Mouse (Mus musculus): ENCODE results near the gene Ribc1.

The Ribc1 gene

DNA sequence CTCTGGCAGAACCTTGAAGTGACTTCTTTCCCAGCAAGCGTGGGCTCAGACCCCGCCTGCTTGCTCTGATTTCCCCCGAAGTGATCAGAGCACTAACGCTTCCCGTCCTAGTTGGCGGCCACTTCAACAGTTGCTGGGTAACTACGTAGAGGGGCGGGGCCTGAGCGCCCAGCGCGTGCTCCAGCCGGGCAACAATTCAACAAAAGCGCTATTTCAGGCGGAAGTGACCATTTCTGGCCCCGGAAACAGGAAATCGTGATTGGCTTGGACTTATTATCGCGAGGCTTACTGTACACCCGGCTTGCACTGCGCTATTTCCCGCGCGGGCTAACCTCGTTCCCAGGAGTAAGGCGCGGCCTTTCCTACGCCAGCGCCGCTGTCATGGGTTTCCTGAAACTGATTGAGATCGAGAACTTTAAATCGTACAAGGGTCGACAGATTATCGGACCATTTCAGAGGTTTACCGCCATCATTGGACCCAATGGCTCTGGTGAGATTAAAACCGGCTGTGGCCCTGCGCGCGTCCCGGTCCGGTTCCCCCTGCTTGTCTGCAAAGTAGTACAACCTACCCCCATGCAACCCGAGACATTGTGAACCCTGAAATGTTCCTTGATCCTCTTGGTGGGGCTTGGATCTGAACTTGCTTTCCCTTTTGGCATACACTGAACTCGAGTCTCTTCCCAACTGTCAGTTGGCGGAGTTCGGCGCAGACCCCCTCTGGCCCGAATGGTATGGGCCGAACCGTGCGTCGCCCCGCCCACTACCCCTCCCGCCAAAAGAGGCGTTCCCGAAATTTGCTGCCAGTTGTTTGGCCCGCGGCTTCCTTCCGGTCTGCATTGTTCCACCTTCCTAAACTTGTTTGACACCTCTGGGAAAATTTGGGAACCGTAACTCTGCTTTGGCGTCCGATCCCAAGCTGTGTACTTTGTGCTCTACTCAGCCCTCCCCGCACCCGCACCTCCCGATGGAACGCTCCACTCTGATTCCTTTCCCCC, at the start of gene Ribc1, which contains the start of gene Smc1a:
Gene Ribc1 (minus strand): TSS at position 145 of the 995 bp plus-strand sequence.
Gene Smc1a (plus strand): TSS at position 278 of the 995 bp plus-strand sequence.
- DNase-seq (ENCODE audit: extremely low read depth, low read depth, low spot score), result no peak

DNA sequence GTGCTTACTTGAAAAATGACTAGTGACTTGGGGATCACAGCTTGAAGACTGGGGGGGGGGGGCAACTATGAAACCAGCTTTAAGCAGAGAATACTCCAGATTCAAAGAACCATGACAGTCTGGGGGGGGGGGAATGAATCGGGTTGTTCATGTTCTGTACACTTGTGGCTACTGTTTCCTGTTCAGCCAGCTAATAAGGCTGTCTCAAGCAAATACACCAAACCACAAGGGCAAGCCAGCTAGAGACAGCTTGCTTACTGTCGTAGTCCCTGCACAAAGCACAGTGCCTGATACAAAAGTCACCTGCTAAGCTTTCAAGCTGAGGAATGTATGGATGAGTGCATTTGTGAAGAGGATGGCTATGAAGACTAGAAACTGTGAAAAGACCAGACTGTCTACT, 49.6 kb upstream of the Ribc1 start:
- no peak for DNase-seq (ENCODE audit: extremely low read depth, low read depth, low spot score)

DNA sequence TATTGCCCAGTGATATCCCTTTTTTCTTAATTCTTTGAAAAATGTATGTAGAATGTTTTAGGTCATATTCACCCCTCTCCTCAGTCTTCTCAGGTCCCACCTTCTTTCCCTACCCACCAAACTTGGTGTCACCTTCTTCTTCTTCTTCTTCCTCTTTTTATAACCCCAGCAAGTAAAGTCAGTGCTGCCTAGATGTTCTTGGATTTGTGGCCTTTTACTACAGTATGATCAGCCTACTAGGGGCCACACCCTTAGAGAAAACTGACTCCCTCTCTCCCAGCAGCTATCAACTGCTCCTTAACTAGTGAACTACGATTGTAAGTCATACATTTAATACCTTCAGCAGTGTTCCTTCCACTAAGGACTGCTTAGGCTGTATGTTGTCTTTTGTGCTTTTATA, 38.0 kb upstream of the Ribc1 start:
- DNase-seq (ENCODE audit: extremely low read depth, low read depth, low spot score), result no peak

DNA sequence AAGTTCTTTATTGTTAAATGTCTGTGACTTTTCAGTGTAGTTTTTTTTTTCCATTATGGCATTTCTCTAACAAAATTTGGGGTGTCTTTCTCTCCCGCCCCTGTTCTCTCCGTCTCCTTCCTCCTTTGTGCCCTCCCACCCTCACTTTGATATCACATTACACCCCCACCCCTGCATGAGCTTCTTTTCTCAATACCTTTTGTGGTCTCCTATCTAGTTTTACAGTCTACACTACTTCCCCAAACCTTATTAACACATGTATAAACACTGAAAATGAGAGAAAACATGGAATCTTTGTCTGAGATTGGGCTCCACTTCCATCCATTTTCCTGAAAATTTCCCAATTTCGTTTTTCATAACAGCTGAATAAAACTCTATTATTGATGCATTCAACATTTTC, 36.5 kb upstream of the Ribc1 start:
- no peak for DNase-seq (ENCODE audit: extremely low read depth, low read depth, low spot score)

DNA sequence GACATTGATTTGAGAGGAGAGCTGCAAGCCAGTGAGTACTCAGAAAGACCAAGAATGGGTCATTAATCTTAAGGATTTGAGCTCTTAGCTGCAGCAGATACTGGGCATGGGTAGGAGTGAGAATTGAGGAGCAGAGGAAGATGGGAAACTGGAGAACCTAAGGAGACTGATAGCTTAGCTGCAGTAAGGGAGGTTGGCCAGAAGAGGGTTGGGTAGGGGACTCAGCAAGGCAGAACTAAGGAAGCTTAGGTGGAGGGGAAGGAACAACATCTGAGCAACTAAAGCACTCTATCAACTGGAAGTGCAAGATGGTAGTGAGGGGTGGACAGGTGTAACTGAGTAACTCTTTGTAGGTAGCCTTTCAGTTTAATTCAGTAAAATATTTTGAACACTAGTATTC, 31.1 kb upstream of the Ribc1 start:
- DNase-seq (ENCODE audit: extremely low read depth, low read depth, low spot score), result no peak

DNA sequence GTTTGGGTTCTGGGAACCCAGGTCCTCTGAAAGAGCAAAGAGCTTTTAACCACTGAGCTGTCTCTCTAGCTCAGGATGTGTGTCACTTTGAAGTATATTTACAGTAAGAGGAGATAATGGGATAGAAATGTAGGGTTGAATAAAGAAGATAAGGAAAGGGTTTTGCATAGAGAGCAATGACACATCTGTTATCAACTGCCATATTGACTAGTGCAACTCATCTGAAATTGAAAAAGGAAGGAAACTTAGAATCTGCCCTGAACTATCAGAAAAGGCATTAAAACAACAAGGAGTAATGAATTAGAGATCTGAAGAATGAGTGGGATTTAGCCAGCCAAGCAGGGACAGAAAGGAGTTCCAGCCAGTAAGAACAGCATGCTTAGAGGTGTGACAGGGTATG, 23.8 kb upstream of the Ribc1 start:
- DNase-seq (ENCODE audit: extremely low read depth, low read depth, low spot score), result no peak

DNA sequence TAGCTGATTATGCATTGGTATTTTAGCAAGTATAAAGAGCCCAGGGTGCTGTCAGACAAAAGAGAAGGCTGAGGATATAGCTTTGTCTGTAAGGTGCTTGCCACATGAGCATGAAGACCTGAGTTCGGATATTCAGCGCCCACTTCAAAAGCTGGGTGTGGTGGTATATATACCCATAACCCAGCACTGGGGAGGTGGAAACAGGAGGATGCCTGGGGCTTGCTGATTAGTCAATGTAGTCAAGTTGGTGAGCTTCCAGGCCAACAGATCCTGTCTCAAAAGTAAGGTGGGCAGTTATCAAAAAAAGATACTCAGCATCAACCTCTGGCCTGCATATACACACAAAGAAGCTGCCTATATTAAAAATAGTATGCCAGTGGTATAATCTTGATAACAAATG, 3.2 kb upstream of the Ribc1 start:
- no peak for DNase-seq (ENCODE audit: extremely low read depth, low read depth, low spot score)

DNA sequence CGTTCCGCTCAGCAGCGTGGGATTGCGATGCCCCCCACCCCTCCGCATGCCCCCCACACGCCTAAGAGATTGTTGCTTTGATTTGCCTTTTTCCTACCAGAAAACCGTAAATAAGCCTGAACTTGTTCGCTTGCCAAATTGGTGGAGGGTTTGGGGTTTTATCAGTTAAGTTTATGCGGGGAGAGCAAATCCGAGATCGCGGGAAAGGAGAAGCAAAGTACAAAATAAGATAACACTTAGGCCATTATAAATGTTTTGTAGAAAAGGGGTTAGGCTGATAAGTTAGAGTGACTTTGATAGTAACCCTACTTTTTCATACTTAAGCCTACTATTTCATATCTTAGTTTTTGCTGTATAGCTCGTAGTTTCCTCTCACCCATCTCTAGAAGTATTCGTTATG, 1.1 kb upstream of the Ribc1 start:
- no peak for DNase-seq (ENCODE audit: extremely low read depth, low read depth, low spot score)

DNA sequence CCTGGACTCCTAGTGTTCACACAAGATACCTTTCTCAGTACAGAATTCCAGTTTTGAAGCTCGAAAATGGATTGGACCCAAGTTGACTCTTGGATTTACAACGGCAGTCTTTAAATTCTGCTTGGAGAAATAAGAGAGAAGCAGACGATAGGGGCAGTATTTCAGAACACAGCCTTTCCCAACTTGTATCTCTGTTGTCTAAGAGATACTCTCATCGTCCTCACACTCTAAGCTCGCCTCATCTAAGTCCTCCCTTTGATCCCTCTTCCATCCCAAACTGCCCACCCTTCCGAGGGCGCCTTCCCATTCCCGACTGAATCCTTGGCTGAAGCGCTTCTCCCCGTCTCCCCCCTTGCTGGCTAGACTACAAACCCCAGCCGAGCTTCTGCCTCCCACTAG, 344 bp downstream of the Ribc1 start:
- no peak for DNase-seq (ENCODE audit: extremely low read depth, low read depth, low spot score)

DNA sequence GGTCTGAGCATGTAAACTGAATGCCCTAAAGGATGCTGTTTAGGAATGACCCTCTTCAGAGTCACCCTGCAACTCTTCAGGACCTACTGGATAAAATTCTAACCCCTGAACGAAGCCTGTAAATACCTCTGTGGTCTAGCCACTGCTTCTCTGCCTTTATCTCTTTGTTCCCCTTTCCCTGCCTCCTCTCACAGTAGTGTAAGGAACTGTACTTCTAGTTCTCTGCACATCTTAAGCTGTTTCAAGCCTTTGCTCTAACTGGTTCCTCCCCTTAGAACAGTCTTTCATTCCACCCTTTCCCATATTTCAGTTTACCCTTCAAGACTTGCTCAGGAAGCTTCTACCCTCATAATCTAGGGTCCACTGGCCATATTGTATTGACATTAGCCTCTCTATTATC, 8.2 kb downstream of the Ribc1 start:
- no peak for DNase-seq (ENCODE audit: extremely low read depth, low read depth, low spot score)

DNA sequence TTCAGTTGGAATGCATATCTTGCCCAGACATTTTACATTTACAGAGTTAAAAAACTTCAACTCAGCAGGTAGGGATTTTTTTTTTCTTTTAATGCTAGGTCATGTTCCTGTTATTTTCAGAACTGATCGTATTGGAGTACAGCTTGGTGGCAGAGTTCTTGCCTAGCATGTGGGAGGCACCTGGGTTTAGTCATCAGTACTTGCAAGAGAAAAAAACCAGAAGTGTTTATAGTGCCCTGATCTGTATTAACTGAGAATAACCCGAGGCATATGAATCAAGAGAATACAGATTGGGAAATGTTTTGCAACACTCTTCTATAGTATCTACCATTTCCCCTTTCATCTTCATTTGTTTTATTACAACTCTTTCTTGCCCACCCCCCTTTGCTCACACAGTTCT, 13.2 kb downstream of the Ribc1 start:
- no peak for DNase-seq (ENCODE audit: extremely low read depth, low read depth, low spot score)

DNA sequence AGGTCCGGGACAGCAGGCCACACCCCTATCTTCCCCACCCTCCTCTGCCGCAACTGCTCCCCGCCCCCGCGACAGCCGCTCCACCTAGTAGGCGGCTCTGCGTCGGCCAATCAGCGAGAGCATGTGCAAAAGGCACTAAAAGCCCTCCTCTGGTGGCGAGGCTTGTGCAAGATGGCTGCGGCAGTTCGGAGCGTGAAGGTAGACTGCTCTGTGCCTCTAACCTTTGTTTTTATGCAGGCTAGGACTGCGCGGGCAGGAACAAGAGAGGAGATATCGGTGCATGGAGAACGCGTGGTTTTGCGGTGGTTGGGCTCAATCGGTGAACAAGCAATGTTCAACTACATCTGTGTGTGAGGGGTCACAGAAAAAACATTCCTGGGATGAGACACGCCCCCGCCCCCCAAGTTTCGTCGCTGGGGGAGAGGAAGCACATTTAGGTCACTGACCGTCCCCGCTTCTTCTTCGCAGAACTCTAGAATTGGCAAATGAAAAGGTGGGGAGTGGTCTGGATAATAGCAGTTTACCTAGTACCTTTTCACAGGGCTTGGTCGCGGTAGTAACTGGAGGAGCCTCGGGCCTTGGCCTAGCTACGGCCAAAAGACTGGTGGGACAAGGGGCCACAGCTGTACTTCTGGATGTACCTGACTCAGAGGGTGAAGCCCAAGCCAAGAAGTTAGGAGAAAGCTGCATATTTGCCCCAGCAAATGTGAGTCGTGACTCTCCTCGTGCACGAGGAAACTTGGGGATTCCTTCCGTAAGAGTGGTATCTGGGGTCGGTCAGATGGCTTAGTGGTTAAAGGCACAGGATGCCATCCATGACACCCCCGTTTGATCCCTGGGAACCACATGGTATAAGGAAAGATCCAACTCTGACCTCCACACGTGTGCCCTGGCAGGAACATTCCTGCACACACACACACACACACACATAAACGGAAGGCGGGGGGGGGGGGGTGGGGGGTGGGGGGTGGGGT, 14.1 kb downstream of the Ribc1 start, which contains the start of gene Hsd17b10:
Gene Hsd17b10 (plus strand): TSS at position 109 of the 974 bp plus-strand sequence.
- no peak for DNase-seq (ENCODE audit: extremely low read depth, low read depth, low spot score)

DNA sequence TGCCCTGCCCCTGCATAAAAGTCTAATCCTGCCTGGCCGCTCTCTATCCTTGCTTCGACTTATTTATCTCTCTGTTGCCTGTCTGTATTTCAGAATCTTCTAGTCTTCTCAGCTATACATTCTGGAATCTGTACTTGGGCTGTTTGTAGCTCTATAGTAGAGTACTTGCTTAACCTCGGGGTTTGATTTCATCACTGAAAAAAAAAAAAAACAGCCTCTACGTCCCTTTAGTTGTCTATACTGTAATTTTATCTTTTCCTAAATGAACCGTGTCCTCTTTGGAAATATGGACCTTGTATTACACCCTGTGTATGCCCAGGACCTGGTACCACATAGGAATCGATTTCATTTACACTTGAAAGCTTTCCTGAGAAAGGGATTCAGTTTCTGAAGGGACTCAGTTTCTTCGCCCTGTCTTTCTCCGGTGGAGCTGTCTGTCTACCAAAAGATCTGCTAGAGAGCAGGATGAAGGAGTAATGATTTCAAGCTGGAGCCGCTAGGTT, 14.9 kb downstream of the Ribc1 start:
- no peak for DNase-seq (ENCODE audit: extremely low read depth, low read depth, low spot score)

DNA sequence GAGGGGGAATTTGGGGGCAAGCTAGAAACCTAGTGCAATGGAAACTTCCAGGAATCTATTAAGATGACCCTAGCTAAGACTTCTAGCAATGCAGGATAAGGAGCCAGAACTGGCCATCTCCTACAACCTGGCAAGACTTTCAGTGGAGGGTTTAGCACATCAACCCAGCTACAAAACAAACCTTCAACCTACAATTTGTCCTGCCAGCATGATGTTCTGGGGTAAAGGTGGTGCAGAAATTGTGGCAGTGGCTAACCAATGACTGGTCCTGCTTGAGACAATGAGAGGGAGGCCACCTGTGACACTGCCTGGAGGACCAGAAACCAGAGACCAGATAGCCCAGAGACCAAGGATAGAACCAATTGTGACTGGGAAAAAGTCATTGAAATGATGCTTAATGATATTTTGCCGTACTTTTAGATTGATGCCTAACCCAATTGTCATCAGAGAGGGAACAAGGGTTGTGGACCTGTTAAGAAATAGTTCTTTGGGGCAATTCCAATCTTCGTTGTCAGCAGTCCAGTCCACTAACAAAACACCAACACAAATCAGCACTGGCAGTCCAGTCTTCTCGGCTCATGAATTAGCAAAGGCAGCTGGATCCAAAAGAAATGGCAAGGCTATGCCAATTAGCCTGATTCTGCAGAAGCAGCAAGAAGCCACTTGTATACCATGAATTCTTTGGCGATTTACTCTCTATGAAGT, 16.9 kb downstream of the Ribc1 start:
- DNase-seq (ENCODE audit: extremely low read depth, low read depth, low spot score), result no peak

All from fat pad, adult 2 months (tissue).